In the genomic region with DNA sequence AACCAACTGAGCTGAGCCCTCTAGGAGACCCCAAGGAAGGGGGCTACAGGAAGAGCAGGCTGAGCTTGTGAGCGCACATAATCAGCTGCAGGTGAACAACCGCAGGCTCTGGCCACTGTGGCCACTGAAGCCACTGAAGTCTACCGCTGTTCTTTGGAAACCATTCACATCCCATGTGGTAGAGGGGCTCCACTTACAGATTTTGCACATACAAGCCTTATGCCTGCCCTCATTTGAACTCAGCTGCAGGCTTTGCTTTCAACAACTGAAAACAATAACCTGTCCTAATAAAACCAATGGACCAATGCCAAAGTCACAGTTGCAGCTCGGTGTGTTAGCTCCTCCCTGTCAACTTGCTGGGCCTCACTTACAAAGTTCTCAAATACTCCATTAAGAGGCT, we compare ENCODE assay signal across 24 mouse cellular contexts.
DNase-seq lines count a peak whose midpoint lies in the region; ATAC-seq and TF ChIP-seq lines count a peak whose summit lies in the region.
"Had no signal": no experiment of that assay in that cellular context is flagged by ENCODE, and none has a peak within 500 bp of the region (broad histone marks: within the 10 kb centered on the region; RNA-seq: fewer than 3 reads in every experiment).

No protein-coding gene starts in this region.

- no peak for ATAC-seq in heart, embryonic 12.5 days (ENCODE audit: insufficient number of reproducible peaks, low FRiP score)
- no peak for ATAC-seq in kidney, embryonic 14.5 days (ENCODE audit: low FRiP score, low TSS enrichment)
- no peak for ATAC-seq in intestine, postnatal 0 days
- ATAC-seq: CD4-positive, CD25-positive, alpha-beta regulatory T cell, adult 4 months; forebrain, embryonic 15.5 days; inflammation-experienced regulatory T-cells, adult 6 months; liver, postnatal 0 days had no signal

- no peak overlapping the region for H3K9ac ChIP-seq in heart, embryonic 12.5 days
- H3K9ac ChIP-seq in kidney, embryonic 14.5 days (ENCODE audit: low read depth, low read length), result no peak overlapping the region
- H3K9ac ChIP-seq in intestine, postnatal 0 days (ENCODE audit: low read depth, low read length), result no peak overlapping the region
- H3K9ac ChIP-seq: forebrain, embryonic 15.5 days; hindbrain, embryonic 14.5 days; liver, postnatal 0 days; midbrain, embryonic 12.5 days; neural tube, embryonic 15.5 days had no signal

- WGBS in heart, embryonic 12.5 days, result 75% methylated on average over 4 of the region's 4 CpGs
- WGBS in kidney, embryonic 14.5 days, result 72% methylated on average over 4 of the region's 4 CpGs
- 77% methylated on average over 4 of the region's 4 CpGs for WGBS in intestine, postnatal 0 days

- peak; percentile 75 for DNase-seq in heart, adult 11 months
- no peak for DNase-seq in kidney, adult 8-10 months
- DNase-seq in retina, postnatal 1 day, result peak; percentile 2
- no peak for DNase-seq in retina, embryonic 14.5 days (ENCODE audit: low spot score)
- DNase-seq: adrenal gland, postnatal 14 days; cerebellum, adult 8-10 months; cerebellum, postnatal 36 days; embryo, embryonic 11 days; gastrocnemius, postnatal 25 days; heart, postnatal 4 days; kidney, postnatal 25 days; layer of hippocampus, postnatal 36 days; liver, postnatal 0 days; lung, postnatal 14 days had no signal

- no peaks in the 10 kb centered on the region for H3K27me3 ChIP-seq in heart, embryonic 12.5 days (replicated peaks)
- H3K27me3 ChIP-seq in kidney, embryonic 14.5 days (ENCODE audit: control insufficient read depth, insufficient read depth, low read length), result no peaks in the 10 kb centered on the region
- H3K27me3 ChIP-seq in intestine, postnatal 0 days (replicated peaks; ENCODE audit: control insufficient read depth, insufficient read depth, low read length), result no peaks in the 10 kb centered on the region
- H3K27me3 ChIP-seq: forebrain, embryonic 15.5 days; neural tube, embryonic 15.5 days had no signal

- 0 out of 2 replicates have a peak, but pooled peaks cover 6% of the 10 kb centered on the region for H3K9me3 ChIP-seq in heart, embryonic 12.5 days (replicated peaks)
- H3K9me3 ChIP-seq in kidney, embryonic 14.5 days (ENCODE audit: control insufficient read depth, low read length), result no peaks in the 10 kb centered on the region
- H3K9me3 ChIP-seq in intestine, postnatal 0 days (ENCODE audit: control insufficient read depth), result no peaks in the 10 kb centered on the region
- H3K9me3 ChIP-seq: forebrain, embryonic 15.5 days; midbrain, embryonic 12.5 days; neural tube, embryonic 15.5 days had no signal

- no peak for TF ChIP-seq CTCF in intestine, postnatal 0 days (IDR thresholded peaks at IDR 0.05; ENCODE audit: low read depth)

- H3K4me2 ChIP-seq in heart, embryonic 12.5 days, result no peak overlapping the region
- H3K4me2 ChIP-seq in kidney, embryonic 14.5 days (replicated peaks; ENCODE audit: low read depth, low read length), result no peak overlapping the region
- no peak overlapping the region for H3K4me2 ChIP-seq in intestine, postnatal 0 days (replicated peaks; ENCODE audit: low read depth)
- H3K4me2 ChIP-seq: forebrain, embryonic 15.5 days; hindbrain, embryonic 14.5 days; liver, embryonic 11.5 days; midbrain, embryonic 12.5 days; neural tube, embryonic 15.5 days had no signal

- H3K4me3 ChIP-seq in heart, embryonic 12.5 days, result no peak overlapping the region
- H3K4me3 ChIP-seq in kidney, embryonic 14.5 days (ENCODE audit: low read length), result no peak overlapping the region
- H3K4me3 ChIP-seq in intestine, postnatal 0 days (ENCODE audit: low read depth, low read length), result no peak overlapping the region
- H3K4me3 ChIP-seq: forebrain, embryonic 15.5 days; midbrain, embryonic 12.5 days; neural tube, embryonic 15.5 days had no signal

- peaks cover 6% of the 10 kb centered on the region; the same call in 1 of the 2 replicates for H3K4me1 ChIP-seq in heart, embryonic 12.5 days (replicated peaks)
- H3K4me1 ChIP-seq in kidney, embryonic 14.5 days (ENCODE audit: control insufficient read depth, insufficient read depth, low read length), result no peaks in the 10 kb centered on the region
- H3K4me1 ChIP-seq in intestine, postnatal 0 days (replicated peaks; ENCODE audit: control insufficient read depth, insufficient read depth, low read length), result no peaks in the 10 kb centered on the region
- H3K4me1 ChIP-seq: forebrain, embryonic 15.5 days; midbrain, embryonic 12.5 days; neural tube, embryonic 15.5 days had no signal

- peaks cover 3% of the 10 kb centered on the region; the same call in 1 of the 2 replicates for H3K36me3 ChIP-seq in heart, embryonic 12.5 days
- no peaks in the 10 kb centered on the region for H3K36me3 ChIP-seq in kidney, embryonic 14.5 days (ENCODE audit: control insufficient read depth, insufficient read depth, low read length)
- H3K36me3 ChIP-seq in intestine, postnatal 0 days (ENCODE audit: control insufficient read depth, insufficient read depth), result no peaks in the 10 kb centered on the region
- H3K36me3 ChIP-seq: forebrain, embryonic 15.5 days; midbrain, embryonic 12.5 days; neural tube, embryonic 15.5 days had no signal

- no peak overlapping the region for H3K27ac ChIP-seq in heart, embryonic 12.5 days (ENCODE audit: poor library complexity, severe bottlenecking)
- H3K27ac ChIP-seq in kidney, embryonic 14.5 days (ENCODE audit: low read depth, low read length), result peak overlapping the region; percentile 20; the same call in 1 of the 2 replicates
- no peak overlapping the region for H3K27ac ChIP-seq in intestine, postnatal 0 days (ENCODE audit: low read depth, low read length)
- H3K27ac ChIP-seq: forebrain, embryonic 15.5 days; hindbrain, embryonic 14.5 days; midbrain, embryonic 12.5 days; neural tube, embryonic 15.5 days had no signal

Comparison
In these comparisons a context has a peak if more than half of its experiments do, and no peak if none do; other contexts are left out.
1. DNase-seq: peak in heart, adult 11 months (single experiment) and retina, postnatal 1 day (single experiment); none in kidney, adult 8-10 months (0 of 2) and retina, embryonic 14.5 days (single experiment).